Mouse (Mus musculus): ENCODE results near the gene Ptms.
"Not testable (repeated sequence)": the region's sequence is repeated elsewhere in the genome, so short reads cannot be mapped to it uniquely, and the experiment has no call there.

Ptms gene

GRCm38 (mm10) chr6:124904161-124904981 lies 15.5 kb downstream of the Ptms start:
- DNase-seq = peak; percentile 78 to 90

DNA sequence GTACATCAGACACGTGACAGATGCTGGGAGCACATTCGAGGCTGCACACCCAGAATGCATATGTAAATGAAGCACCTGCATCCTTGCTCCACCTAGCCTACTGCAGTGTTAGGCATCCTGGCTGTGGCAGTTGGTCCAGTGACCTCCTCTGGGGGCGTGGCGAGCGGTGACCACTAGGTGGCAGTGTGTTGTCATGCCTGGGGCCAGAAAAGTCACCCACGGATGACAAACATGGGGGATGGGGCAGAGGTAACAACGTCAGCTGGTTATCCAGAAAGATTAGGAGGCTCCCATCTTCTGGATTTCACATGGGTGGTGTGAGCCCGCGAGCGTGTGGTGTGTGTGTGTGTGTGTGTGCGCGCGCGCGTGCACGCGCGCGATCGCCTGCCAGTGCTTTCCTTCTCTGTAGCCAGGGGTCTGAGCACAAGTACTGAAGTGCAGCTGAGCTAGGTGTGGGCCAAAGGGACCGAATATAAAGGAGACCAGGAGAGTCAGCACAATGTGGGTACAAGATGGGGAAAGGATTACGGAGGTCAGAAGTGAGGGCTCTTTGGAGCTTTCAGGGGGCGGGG lies 16.2 kb downstream of the Ptms start:
- DNase-seq = peak; percentile 95 to 97

- no peak for DNase-seq
Measured at GRCm38 (mm10) chr6:124901851-124902250, 18.1 kb downstream of the Ptms start.

DNA sequence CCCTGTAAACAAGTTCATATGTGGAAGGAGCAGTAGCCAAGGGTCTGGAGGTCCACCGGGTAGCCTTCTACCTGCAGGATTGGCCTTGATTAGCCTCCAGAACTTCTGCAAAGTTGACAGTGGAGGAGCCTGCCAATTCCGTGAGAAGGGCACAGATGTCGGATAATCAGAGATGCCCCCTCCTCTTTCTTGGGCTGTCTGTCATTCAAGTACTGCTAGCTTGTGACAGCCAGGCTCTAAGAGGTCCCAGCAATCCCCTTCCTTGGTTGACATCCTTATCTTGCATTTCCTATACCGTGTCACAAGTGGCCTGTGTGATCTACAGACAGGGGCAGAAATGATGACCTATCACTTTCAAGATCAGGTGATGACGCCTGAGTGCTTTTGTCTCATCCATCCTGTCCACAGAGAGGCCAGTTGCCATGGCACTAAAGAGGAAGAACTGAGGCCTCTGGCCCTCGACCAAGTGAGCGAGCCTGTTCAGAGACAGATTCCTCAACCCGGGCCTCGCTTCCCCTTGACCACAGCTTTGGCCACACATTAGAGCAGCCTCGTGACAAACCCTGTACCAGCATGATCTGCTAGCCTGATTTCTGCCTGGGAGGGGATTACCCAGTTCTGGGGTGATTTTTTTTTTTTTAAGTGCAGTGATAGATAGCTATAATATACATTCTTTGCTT lies 19.0 kb downstream of the Ptms start:
- peak; percentile 30 to 39 for DNase-seq

DNA sequence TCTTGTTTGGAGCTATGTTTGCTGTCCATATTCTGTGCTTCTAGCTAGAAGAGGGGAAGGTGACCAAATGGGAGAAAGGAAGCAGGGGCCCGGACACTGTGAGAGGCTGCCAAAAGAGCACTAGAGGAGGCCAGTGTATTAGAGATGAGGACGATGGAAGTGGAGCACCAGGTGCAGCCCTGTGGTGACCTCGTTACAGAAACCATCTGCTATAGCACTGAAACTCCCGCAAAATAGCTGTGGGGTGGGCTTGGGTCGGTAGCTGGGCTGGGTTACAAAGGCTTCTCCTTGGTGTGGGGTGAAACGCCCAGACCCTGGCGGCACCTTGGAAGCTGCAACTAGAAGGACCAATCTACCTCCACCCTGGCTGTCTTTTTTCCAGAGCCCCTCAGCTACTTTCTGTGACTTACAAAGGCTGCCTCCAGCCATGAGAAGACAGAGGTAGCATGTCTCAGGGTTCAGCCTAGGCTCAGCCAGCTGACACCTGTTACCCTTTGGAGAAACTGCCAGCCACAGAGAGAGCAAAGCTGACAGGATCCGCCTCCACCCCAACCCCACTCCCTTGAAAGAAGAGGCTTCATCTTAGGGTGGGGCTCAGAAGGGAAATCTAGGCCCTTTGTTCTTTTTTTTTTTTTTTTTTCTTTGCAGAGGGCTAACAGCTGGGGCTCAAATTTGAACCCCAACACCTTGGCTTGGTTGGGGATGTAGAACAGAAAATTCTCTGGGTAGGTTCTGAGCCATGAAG lies 19.7 kb downstream of the Ptms start:
- DNase-seq = no peak

GRCm38 (mm10) chr6:124898359-124898758 lies 21.5 kb downstream of the Ptms start:
- no peak for DNase-seq

- not testable (repeated sequence) for DNase-seq
Measured at GRCm38 (mm10) chr6:124894113-124894512, 25.8 kb downstream of the Ptms start.

DNA sequence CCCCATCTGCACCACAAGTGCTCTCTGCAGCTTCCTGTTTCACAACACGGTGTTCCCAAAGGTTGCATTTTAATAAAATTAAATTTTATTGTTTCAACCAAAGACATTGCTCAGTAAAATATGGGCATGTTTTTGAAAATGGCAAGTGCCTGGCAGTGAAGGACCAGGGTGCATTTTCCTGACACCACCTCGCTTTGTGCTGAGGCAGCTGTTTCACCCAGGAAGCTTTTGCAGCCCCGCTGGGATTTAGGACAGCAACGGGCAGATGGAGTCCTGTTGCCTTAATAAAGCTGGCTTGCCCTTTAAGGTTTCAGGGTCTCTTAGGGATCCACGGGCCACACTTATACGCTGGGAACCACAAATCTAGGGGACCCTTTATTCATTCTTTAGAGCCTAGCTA lies 28.9 kb downstream of the Ptms start:
- DNase-seq = no peak

GRCm38 (mm10) chr6:124888555-124889125 lies 31.3 kb downstream of the Ptms start:
- no peak for DNase-seq

- DNase-seq = no peak
Measured at GRCm38 (mm10) chr6:124887986-124888385, 31.9 kb downstream of the Ptms start, which contains the start of gene Cd4. Gene Cd4, minus strand, starts transcription at chr6:124888221.

DNA sequence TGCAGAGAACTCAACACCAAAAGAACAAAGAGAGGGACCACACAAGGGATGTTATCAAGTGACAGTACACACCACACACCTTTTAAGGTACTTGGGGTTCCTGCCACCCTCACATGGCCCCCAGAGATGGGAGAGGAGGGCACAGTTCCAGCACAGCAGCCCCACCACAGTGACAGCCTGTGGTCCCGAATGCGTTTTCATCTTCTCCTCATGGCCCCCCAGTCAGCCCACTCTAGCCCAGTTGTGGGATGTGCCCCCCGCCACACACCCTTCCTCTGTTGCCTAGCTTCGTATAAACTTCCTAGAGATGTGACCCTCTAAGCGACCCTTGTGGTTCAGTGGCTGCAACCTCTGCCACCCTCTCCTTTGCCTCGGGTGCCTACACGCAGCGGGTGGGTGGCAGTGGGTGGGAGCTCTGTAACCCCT lies 33.9 kb downstream of the Ptms start:
- DNase-seq = no peak

DNA sequence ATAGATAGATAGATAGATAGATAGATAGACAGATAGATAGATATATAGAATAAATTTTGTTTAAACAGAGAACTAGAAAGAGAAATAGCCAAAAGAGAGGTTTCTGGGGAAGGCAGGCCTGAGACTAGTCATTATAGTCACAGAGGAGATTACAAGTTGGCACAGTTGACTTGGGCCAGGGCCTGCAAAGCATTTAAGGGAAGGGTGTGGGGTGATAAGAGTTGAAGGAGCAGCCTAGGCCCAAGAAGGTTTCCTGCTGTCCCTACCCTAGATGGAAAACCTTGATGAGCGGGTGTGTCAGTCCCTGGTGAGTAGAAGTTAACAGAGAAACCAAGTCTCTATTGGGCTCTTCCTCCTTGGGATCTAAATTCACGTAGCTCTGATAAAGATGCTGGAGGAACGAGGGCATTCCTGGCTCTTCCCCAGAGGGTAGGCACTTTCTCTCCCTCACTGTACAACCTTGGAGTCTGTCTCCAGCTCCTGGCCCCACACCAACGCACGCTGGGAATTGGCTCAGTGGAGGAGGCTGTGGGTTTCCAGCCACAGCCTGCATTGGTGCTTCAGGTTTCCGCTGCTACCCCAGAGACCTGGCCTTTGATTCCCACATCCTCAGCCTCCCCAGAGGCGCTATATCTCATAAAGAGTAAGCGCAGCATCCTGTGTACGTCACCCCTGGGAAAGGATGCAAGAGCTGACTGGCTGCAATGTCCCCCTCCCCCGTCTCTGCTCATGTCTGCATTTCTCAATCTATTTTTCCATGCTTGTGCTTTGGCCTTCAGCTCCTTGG lies 35.0 kb downstream of the Ptms start:
- DNase-seq = no peak

DNA sequence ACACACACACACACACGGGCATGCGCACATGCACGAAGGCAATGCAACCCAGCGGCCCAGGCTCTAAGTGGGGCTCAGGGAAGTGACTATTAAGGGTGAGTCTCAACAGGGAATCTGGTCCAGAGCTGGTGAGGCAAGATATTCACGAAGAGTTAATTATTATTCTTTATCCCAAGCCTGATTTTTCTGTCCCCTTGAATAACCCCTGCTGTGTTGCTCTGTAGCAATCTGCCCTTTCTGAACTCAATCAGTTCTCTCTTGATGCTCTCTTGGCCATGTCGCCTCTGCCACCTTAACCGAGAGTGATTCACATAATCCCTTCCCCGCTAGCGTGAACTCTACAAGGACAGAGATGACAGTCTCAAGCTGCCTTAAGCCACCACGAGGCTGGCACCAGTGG lies 36.6 kb downstream of the Ptms start:
- DNase-seq = no peak

DNA sequence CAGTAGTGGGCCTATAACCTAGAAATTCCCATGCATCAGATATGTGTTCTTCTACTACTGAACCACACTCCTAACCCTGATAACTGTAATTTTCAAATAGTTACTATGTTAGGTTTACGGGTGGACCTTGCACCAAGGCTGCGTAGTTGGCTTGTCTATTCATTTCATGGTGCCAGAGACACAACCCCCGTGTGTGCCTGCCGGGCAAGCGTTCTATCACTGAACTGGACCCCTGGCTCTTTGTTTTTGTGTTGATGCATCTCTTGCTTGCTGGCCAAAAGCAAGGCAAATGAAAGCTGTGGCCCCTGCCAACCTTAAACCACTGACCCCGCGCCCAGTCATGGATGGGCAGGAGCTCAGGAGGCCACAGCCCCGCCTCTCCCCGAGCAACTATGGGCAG lies 38.1 kb downstream of the Ptms start:
- DNase-seq = peak in 1 of 2 experiments; percentile 32

- no peak for DNase-seq
Measured at GRCm38 (mm10) chr6:124879390-124879789, 40.5 kb downstream of the Ptms start.

DNA sequence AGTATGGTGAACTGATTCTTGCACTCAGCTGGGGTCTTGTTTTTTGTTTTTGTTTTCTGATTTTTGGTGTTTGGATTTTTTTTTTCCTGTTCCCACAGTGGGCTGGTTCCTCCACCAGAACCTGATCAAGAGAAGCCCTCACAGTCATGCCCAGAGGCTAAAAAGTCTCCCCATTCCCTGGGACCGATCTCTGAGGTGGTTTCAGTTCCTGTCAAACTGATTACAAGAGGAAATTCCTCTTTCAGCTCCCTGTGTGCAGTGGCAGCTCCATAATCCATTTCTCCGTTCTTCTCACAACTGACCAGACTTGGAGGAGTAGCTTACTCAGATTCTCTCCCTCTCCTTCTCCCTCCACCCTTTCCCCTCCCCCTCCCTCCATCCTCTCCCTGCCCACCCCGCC lies 45.6 kb downstream of the Ptms start:
- no peak for DNase-seq

GRCm38 (mm10) chr6:124866560-124866959 lies 53.3 kb downstream of the Ptms start:
- no peak for DNase-seq

DNA sequence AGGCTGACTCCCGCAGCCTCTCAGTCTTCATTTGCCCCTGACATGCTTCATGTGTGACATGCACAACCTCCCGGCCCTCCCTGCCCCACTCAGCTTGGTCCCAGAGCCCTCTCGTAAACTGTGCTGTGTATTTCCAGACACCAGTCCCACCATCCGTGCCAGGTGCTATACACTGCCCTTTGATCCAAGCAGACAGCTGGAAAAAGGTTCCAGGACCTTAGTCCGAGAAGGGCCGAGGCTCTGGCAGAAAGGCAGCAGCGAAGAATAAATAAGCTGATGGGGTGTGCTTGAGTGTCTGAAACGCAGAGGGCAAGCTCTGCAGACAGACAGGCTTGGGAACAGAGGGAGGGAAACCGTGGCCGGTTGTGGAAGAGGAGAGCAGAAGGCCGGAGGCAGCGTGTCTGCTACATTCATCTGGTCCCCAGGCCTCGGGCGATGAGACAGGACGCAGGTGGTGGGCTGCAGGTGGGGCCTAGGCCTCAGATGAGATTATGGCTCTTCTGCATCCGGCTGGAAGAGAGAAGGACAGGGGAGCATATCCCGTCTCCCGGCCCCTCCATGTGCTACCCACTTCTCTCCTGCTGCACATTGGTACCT lies 54.0 kb downstream of the Ptms start:
- peak; percentile 43 to 51 for DNase-seq

Data from kidney, postnatal 36 days (tissue).